Mouse (Mus musculus) limb, embryonic 11.5 days (tissue): ENCODE measurements around the gene Fam240a. TPM values are rescaled to one million over a fixed set of nuclear protein-coding genes. Genes with fewer than 3 reads are reported as not detected.

ENCODE experiments used
- ATAC-seq: fragments of 200-750 bp; cut with Nextera tagmentation; 2 replicates; pipeline ENCODE4 v1.8.0; 2017; ENCODE audit warnings: low read depth; ENCODE audit not compliant: insufficient number of reproducible peaks, low FRiP score, low TSS enrichment
- DNase-seq: peaks from one replicate; pipeline ENCODE4 v3.0.0-alpha.2; 2015; ENCODE audit warnings: low spot score
- H3K27ac ChIP-seq: fragments of 300-500 bp; sonication (generic); replicated peaks from 2 replicates; pipeline ENCODE4 v1.5.1; 2014; ENCODE audit warnings: low read depth, mild to moderate bottlenecking, low read length
- H3K27me3 ChIP-seq: fragments of 300-500 bp; sonication (generic); 2 replicates; pipeline ENCODE4 v1.6.1; 2014; ENCODE audit warnings: mild to moderate bottlenecking, low read length, mixed read lengths; ENCODE audit not compliant: control insufficient read depth, insufficient read depth
- H3K36me3 ChIP-seq: fragments of 300-500 bp; sonication (generic); 2 replicates; pipeline ENCODE4 v1.6.1; 2014; ENCODE audit warnings: mild to moderate bottlenecking, low read length, moderate library complexity, mixed read lengths; ENCODE audit not compliant: control insufficient read depth, insufficient read depth
- H3K4me1 ChIP-seq: fragments of 300-500 bp; sonication (generic); 2 replicates; pipeline ENCODE4 v1.6.1; 2014; ENCODE audit warnings: low read length, mixed read lengths; ENCODE audit not compliant: control insufficient read depth, insufficient read depth
- H3K4me2 ChIP-seq: fragments of 300-500 bp; sonication (generic); 2 replicates; pipeline ENCODE4 v1.6.1; 2014; ENCODE audit warnings: low read depth, mild to moderate bottlenecking, moderate library complexity; ENCODE audit not compliant: severe bottlenecking
- H3K4me3 ChIP-seq: fragments of 300-500 bp; sonication (generic); 2 replicates; pipeline ENCODE4 v1.5.1; 2014; ENCODE audit warnings: low read depth, low read length
- H3K9ac ChIP-seq: fragments of 300-500 bp; sonication (generic); 2 replicates; pipeline ENCODE4 v1.6.1; 2014; ENCODE audit warnings: mild to moderate bottlenecking, low read length
- H3K9me3 ChIP-seq: fragments of 300-500 bp; sonication (generic); 2 replicates; pipeline ENCODE4 v1.6.1; 2016; ENCODE audit warnings: low read length; ENCODE audit not compliant: control insufficient read depth
- WGBS: fragments of 180-500 bp; shearing (Covaris S2); extraction: QIAGEN DNeasy Blood & Tissue Kit; methylation state at CpG from one replicate; pipeline ENCODE4 v1.1.7; 2014; 5-methylcytosine and 5-hydroxymethylcytosine counted together
- polyA plus RNA-seq: library from polyadenylated mRNA; unstranded; fragments of >200 nt; fragmentation: Nextera tagmentation; extraction: Ambion mirVana; gene quantifications from 2 replicates; pipeline ENCODE4 v1.2.1, GENCODE M21; 2014

Fam240a gene
- polyA plus RNA-seq, 1 experiment from 2014 or later: not detected

DNA sequence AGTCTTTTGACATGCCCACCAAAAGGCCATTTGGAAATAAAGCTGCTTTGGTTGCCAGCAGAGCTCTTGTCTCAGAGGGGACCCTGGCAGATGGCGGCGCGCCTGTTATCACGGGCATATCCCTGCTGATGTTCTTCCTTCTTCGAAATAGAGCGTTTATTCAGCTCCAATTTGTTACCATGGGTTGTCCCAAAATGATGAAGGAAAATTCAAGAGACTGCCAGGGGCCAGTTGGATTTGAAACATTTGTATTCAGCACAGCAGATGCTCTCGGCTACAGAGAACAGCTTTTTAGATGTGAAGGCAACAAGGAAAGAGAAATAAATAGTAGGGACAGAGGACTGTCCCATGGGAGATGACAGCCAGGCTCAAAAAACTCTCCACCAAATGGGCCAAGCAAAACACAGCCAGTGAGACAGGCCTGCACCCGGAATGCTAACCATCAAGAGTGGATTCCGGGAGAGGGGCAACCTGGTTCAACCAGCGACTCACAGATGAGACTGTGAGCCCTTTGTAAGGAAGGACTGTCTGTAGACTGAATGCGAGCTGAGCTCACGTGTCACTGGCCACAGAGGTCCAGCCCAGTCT, 17.3 kb upstream of the Fam240a start:
- Histone ChIP-seq H3K9me3 (no peaks in the 10 kb centered on the region), H3K36me3 (no peaks in the 10 kb centered on the region), H3K4me3 (no peak overlapping the region), H3K27me3 (no peaks in the 10 kb centered on the region), H3K4me2 (no peak overlapping the region), H3K9ac (no peak overlapping the region), H3K27ac (no peak overlapping the region), H3K4me1 (no peaks in the 10 kb centered on the region)
- DNase-seq: no peak
- WGBS: 84% methylated on average over 12 of the region's 12 CpGs
- ATAC-seq: no peak

DNA sequence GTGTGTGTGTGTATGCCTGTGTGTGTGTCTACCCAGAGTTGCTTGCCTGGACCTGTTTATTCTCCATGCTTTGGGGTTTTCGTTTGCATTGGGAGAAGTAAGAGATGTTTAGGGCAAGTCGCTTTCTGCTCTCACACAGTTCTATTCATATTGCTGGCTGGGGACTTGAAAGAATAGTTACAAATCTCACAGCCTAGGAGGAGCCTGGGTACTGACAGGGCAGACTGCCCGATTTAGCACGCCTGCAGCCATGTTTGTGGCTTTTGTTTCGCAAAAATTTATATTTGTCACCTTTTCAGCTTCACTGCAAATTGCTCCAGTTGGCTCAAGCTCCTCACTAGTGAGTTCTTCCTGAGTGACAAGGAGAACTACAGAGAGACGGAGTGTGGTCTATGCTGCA, 14.9 kb upstream of the Fam240a start:
- no peak overlapping the region for H3K4me3 ChIP-seq
- ATAC-seq: no peak
- no peak overlapping the region for H3K4me2 ChIP-seq
- no peaks in the 10 kb centered on the region for H3K27me3 ChIP-seq
- no peaks in the 10 kb centered on the region for H3K4me1 ChIP-seq
- no peaks in the 10 kb centered on the region for H3K36me3 ChIP-seq
- H3K9ac ChIP-seq: no peak overlapping the region
- no peak overlapping the region for H3K27ac ChIP-seq
- no peaks in the 10 kb centered on the region for H3K9me3 ChIP-seq
- DNase-seq: no peak
- WGBS: 80% methylated on average over 6 of the region's 6 CpGs

DNA sequence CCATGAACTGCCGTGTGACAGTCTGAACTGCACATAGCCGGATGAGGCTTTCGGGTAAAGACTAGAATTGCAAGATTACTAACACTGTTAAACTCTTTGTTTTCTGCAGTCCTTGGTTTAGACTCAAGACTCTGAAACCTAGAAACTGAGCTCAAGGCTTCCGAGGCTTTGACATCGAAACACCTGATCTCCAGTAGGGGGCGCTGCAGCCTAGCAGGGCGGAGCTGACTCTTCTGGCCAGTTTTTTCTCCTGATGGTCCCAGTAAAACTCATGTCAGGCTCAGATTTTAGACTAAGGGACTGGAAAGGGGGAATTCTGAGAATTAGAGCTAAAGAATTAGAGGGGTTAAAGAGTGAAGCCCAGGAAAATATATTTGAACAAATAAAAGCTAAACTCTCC, 6.1 kb upstream of the Fam240a start:
- H3K4me1 ChIP-seq: no peaks in the 10 kb centered on the region
- DNase-seq (peak; percentile 89), ATAC-seq (no peak)
- H3K9me3 ChIP-seq: no peaks in the 10 kb centered on the region
- 20% methylated on average over 7 of the region's 7 CpGs for WGBS
- H3K27me3 ChIP-seq: no peaks in the 10 kb centered on the region
- H3K4me2 ChIP-seq: no peak overlapping the region
- no peaks in the 10 kb centered on the region for H3K36me3 ChIP-seq
- H3K4me3 ChIP-seq: no peak overlapping the region
- no peak overlapping the region for H3K27ac ChIP-seq
- no peak overlapping the region for H3K9ac ChIP-seq

- no peaks in the 10 kb centered on the region for H3K9me3 ChIP-seq
Observed at GRCm38 (mm10) chr9:110920665-110921419, 4.2 kb upstream of the Fam240a start.

DNA sequence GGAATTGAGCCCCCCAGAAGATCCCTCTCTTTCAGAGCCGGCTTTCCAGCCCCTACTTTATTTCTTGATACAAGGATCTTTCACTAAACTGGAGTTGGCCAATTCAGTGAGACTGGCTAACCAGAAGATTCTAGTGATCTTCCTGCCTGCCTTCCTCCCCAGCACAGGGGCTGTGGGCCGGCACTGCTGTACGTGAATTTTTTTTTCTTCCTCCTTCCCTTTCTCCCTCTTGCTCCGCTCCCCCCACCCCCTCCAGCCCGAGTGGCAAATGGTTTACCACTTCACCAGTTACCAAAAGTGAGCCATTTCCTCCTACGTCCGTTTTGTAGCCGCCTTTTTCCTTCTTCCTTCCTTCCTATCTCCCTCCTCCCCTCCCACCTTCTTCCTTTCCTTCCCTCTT, 1.2 kb downstream of the Fam240a start:
- Histone ChIP-seq H3K4me1 (no peaks in the 10 kb centered on the region), H3K27me3 (no peaks in the 10 kb centered on the region), H3K9me3 (no peaks in the 10 kb centered on the region), H3K36me3 (no peaks in the 10 kb centered on the region), H3K9ac (no peak overlapping the region), H3K27ac (no peak overlapping the region), H3K4me3 (no peak overlapping the region), H3K4me2 (no peak overlapping the region)
- ATAC-seq (no peak), DNase-seq (no peak)
- 71% methylated on average over 8 of the region's 8 CpGs for WGBS

More at GRCm38 (mm10) chr9:110920665-110921419, 4.2 kb upstream of the Fam240a start:
- WGBS: 75% methylated on average over 15 of the region's 15 CpGs
- Histone ChIP-seq H3K36me3 (no peaks in the 10 kb centered on the region), H3K9ac (no peak overlapping the region), H3K4me2 (no peak overlapping the region), H3K4me3 (no peak overlapping the region), H3K27me3 (no peaks in the 10 kb centered on the region), H3K27ac (no peak overlapping the region), H3K4me1 (no peaks in the 10 kb centered on the region)
- ATAC-seq (no peak), DNase-seq (no peak)

- H3K9ac ChIP-seq: no peak overlapping the region
- 64% methylated on average over 21 of the region's 21 CpGs for WGBS
- no peak for DNase-seq
- H3K4me3 ChIP-seq: no peak overlapping the region
- ATAC-seq: no peak
- H3K27ac ChIP-seq: no peak overlapping the region
- H3K27me3 ChIP-seq: no peaks in the 10 kb centered on the region
- no peaks in the 10 kb centered on the region for H3K9me3 ChIP-seq
- H3K36me3 ChIP-seq: no peaks in the 10 kb centered on the region
- no peak overlapping the region for H3K4me2 ChIP-seq
- H3K4me1 ChIP-seq: no peaks in the 10 kb centered on the region
Observed at GRCm38 (mm10) chr9:110914631-110915236, 1.9 kb downstream of the Fam240a start.

DNA sequence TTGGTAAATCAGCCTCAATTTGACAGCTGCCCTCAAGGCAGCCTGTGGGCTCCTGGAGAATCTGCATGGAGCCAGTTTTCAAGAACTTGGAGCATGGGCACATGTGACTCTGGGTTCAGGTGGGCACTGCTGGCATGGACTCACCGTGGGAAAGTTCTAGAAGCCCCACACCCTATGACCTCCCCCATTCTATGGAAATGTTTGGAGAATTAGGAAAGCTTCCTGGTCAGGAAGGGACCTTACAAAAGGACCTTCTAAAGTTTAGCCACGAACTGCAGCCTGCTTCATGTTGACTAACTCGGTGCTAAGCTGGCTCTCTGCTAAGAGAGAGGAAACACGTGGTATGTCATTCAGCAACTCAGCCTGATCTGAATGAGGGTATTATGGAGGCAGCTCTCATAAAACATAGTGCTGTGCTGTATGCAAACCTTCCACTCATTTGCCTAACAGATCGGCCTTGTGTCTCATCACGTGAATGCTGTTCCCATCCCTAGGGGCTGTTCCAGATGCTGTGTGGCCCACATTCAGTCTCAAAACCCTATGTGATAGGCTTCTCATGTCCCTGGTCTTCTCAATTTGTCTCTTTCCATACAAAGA, 7.2 kb downstream of the Fam240a start:
- no peak for DNase-seq
- no peaks in the 10 kb centered on the region for H3K36me3 ChIP-seq
- WGBS: 77% methylated on average over 6 of the region's 6 CpGs
- no peaks in the 10 kb centered on the region for H3K9me3 ChIP-seq
- H3K4me3 ChIP-seq: no peak overlapping the region
- H3K27ac ChIP-seq: no peak overlapping the region
- no peaks in the 10 kb centered on the region for H3K27me3 ChIP-seq
- no peak overlapping the region for H3K9ac ChIP-seq
- H3K4me1 ChIP-seq: no peaks in the 10 kb centered on the region
- ATAC-seq: no peak
- H3K4me2 ChIP-seq: no peak overlapping the region

DNA sequence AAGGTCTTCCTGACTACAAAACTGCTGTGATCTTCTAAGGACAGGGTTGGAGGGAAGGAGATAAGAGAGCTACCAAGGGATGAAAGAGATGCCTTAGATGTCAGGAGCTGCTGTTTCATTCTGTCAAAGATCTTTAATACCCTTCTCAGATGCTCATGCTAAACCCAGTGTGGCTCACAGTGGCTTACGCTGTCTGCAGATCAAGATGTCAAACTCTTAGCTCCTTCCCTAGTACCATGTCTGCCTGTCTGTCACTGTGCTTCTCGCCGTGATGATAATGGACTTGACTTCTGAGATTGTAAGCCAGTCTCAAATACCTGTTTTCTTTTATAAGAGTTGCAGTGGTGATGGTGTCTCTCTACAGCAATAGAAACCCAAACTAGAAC, 8.0 kb downstream of the Fam240a start:
- 94% methylated on average over 3 of the region's 3 CpGs for WGBS
- no peak overlapping the region for H3K4me2 ChIP-seq
- no peak overlapping the region for H3K27ac ChIP-seq
- H3K36me3 ChIP-seq: no peaks in the 10 kb centered on the region
- H3K4me1 ChIP-seq: no peaks in the 10 kb centered on the region
- no peak for DNase-seq
- no peak for ATAC-seq
- no peaks in the 10 kb centered on the region for H3K9me3 ChIP-seq
- no peak overlapping the region for H3K9ac ChIP-seq
- H3K27me3 ChIP-seq: no peaks in the 10 kb centered on the region
- no peak overlapping the region for H3K4me3 ChIP-seq
